Mouse (Mus musculus) G1E (cell line): ENCODE data around the gene Adcy3. TPM values are rescaled to one million over a fixed set of nuclear protein-coding genes. Genes with fewer than 3 reads are reported as not detected.

Experiments used
- ATAC-seq: 2 replicates; pipeline ENCODE4 v1.8.0; 2016; ENCODE audit warnings: mild to moderate bottlenecking; ENCODE audit not compliant: insufficient number of reproducible peaks, poor library complexity, low FRiP score, severe bottlenecking; ENCODE audit errors: extremely low read depth
- DNase-seq: peaks from one replicate; pipeline ENCODE4 v3.0.0; 2012; ENCODE audit warnings: low spot score
- H3K27me3 ChIP-seq: 2 replicates; pipeline ENCODE4 v1.6.1; 2012; ENCODE audit warnings: mild to moderate bottlenecking, low read length, inconsistent platforms; ENCODE audit not compliant: insufficient read depth
- H3K36me3 ChIP-seq: replicated peaks from 2 replicates; pipeline ENCODE3; 2012; ENCODE audit warnings: mild to moderate bottlenecking, inconsistent platforms
- H3K4me1 ChIP-seq: 2 replicates; pipeline ENCODE4 v1.6.1; 2012; ENCODE audit warnings: low read depth, low read length, inconsistent platforms, mixed read lengths; ENCODE audit not compliant: insufficient read depth
- H3K4me3 ChIP-seq: 2 replicates; pipeline ENCODE4 v1.5.1; 2012; ENCODE audit warnings: low read depth, mild to moderate bottlenecking, inconsistent platforms, low read length, moderate library complexity, mixed read lengths
- H3K9me3 ChIP-seq: replicated peaks from 2 replicates; pipeline ENCODE4 v1.6.1; 2012; ENCODE audit warnings: inconsistent platforms
- CTCF ChIP-seq: IDR thresholded peaks from 2 replicates; pipeline ENCODE4 v1.5.1; 2012; ENCODE audit warnings: low read depth, low read length, inconsistent platforms, mixed read lengths
- GATA1 ChIP-seq: IDR thresholded peaks from 2 replicates; pipeline ENCODE4 v1.6.1; 2012; ENCODE audit warnings: borderline replicate concordance, low read length, inconsistent platforms, mixed read lengths
- GATA2 ChIP-seq: IDR thresholded peaks from 2 replicates; pipeline ENCODE4 v1.6.1; 2012; ENCODE audit warnings: low read depth, low read length, inconsistent platforms, borderline replicate concordance
- POLR2AphosphoS5 ChIP-seq: IDR thresholded peaks from 2 replicates; pipeline ENCODE4 v1.6.1; 2012; ENCODE audit warnings: low read depth, low read length, inconsistent platforms; ENCODE audit not compliant: insufficient replicate concordance
- TAL1 ChIP-seq: conservative IDR thresholded peaks from 2 replicates; pipeline ENCODE4 v1.6.1; 2012; ENCODE audit warnings: low read depth, low read length, inconsistent platforms, mixed read lengths
- polyA plus RNA-seq: library from polyadenylated mRNA; stranded (reverse); fragments of >175 nt; gene quantifications from 2 replicates; pipeline ENCODE4 v1.2.3, GENCODE M21; 2012
- total RNA-seq, 2 experiments: library from RNA; stranded (forward) in 1 of 2; stranded (reverse) in 1 of 2; fragments of 200-1000 nt in 1 of 2; fragments of >200 nt in 1 of 2; fragmentation: Nextera tagmentation in 1 of 2; gene quantifications; 2 replicates each; pipeline ENCODE4 v1.2.3; 2014 to 2017

The Adcy3 gene
- total and polyA plus RNA-seq, 3 experiments = 0.05 TPM; not detected in 2

GRCm38 (mm10) chr12:4127346-4127745 is 5.6 kb upstream of the Adcy3 start:
- 0 out of 2 replicates have a peak, but pooled peaks cover 2% of the 10 kb centered on the region for H3K9me3 ChIP-seq
- H3K4me1 ChIP-seq = no peaks in the 10 kb centered on the region
- no peak overlapping the region for H3K4me3 ChIP-seq
- no peak for DNase-seq
- no peak for ATAC-seq
- H3K36me3 ChIP-seq = no peaks in the 10 kb centered on the region
- peaks cover 2% of the 10 kb centered on the region for H3K27me3 ChIP-seq
- no peak for TF ChIP-seq POLR2AphosphoS5
- no peak for TF ChIP-seq TAL1
- no peak for TF ChIP-seq GATA2
- no peak for TF ChIP-seq CTCF
- TF ChIP-seq GATA1 = no peak

- Histone ChIP-seq H3K9me3 (peaks cover 6% of the 10 kb centered on the region; the same call in 1 of the 2 replicates), H3K4me3 (no peak overlapping the region), H3K27me3 (peaks cover 2% of the 10 kb centered on the region), H3K36me3 (no peaks in the 10 kb centered on the region), H3K4me1 (no peaks in the 10 kb centered on the region)
- DNase-seq (no peak), ATAC-seq (no peak)
- TF ChIP-seq GATA2 (no peak), TAL1 (no peak), GATA1 (no peak), POLR2AphosphoS5 (no peak), CTCF (no peak)
These were observed 927 bp downstream of the Adcy3 start for GRCm38 (mm10) chr12:4133847-4134212.

GRCm38 (mm10) chr12:4143179-4143578 is 10.3 kb downstream of the Adcy3 start:
- no peak overlapping the region for H3K4me3 ChIP-seq
- no peak for ATAC-seq
- H3K9me3 ChIP-seq = no peaks in the 10 kb centered on the region
- no peak for DNase-seq
- H3K4me1 ChIP-seq = no peaks in the 10 kb centered on the region
- H3K36me3 ChIP-seq = no peaks in the 10 kb centered on the region
- TF ChIP-seq GATA2 (no peak), CTCF (no peak), TAL1 (no peak), GATA1 (no peak), POLR2AphosphoS5 (no peak)
- H3K27me3 ChIP-seq = peaks cover 7% of the 10 kb centered on the region; the same call in 1 of the 2 replicates

- no peaks in the 10 kb centered on the region for H3K27me3 ChIP-seq
- ATAC-seq (no peak), DNase-seq (no peak)
- H3K4me1 ChIP-seq = no peaks in the 10 kb centered on the region
- no peaks in the 10 kb centered on the region for H3K36me3 ChIP-seq
- TF ChIP-seq POLR2AphosphoS5 (no peak), TAL1 (no peak), CTCF (no peak), GATA1 (no peak), GATA2 (no peak)
- no peaks in the 10 kb centered on the region for H3K9me3 ChIP-seq
- no peak overlapping the region for H3K4me3 ChIP-seq
These were observed 18.0 kb downstream of the Adcy3 start for GRCm38 (mm10) chr12:4150936-4151335.

GRCm38 (mm10) chr12:4151969-4152368 is 19.1 kb downstream of the Adcy3 start:
- no peak for DNase-seq
- TF ChIP-seq GATA2 (no peak), CTCF (no peak), POLR2AphosphoS5 (no peak), GATA1 (no peak), TAL1 (no peak)
- no peaks in the 10 kb centered on the region for H3K36me3 ChIP-seq
- no peak for ATAC-seq
- no peaks in the 10 kb centered on the region for H3K9me3 ChIP-seq
- no peak overlapping the region for H3K4me3 ChIP-seq
- no peaks in the 10 kb centered on the region for H3K27me3 ChIP-seq
- H3K4me1 ChIP-seq = no peaks in the 10 kb centered on the region

GRCm38 (mm10) chr12:4157466-4157865 is 24.6 kb downstream of the Adcy3 start:
- DNase-seq (no peak), ATAC-seq (no peak)
- no peak for TF ChIP-seq GATA1
- TF ChIP-seq CTCF = no peak
- no peak for TF ChIP-seq TAL1
- TF ChIP-seq POLR2AphosphoS5 = no peak
- no peak for TF ChIP-seq GATA2
- Histone ChIP-seq H3K27me3 (no peaks in the 10 kb centered on the region), H3K36me3 (no peaks in the 10 kb centered on the region), H3K4me3 (no peak overlapping the region), H3K4me1 (no peaks in the 10 kb centered on the region), H3K9me3 (no peaks in the 10 kb centered on the region)

- ATAC-seq (no peak), DNase-seq (no peak)
- H3K4me3 ChIP-seq = no peak overlapping the region
- H3K4me1 ChIP-seq = no peaks in the 10 kb centered on the region
- H3K27me3 ChIP-seq = no peaks in the 10 kb centered on the region
- TF ChIP-seq GATA2 (no peak), GATA1 (no peak), CTCF (no peak), TAL1 (no peak), POLR2AphosphoS5 (no peak)
- H3K36me3 ChIP-seq = no peaks in the 10 kb centered on the region
- H3K9me3 ChIP-seq = no peaks in the 10 kb centered on the region
These were observed 25.3 kb downstream of the Adcy3 start for GRCm38 (mm10) chr12:4158179-4158578.
